Mouse (Mus musculus) erythroblast, embryonic 14.5 days (primary cell): Measurements from ENCODE around the gene Slc6a20b.

Source experiments
- GATA1 ChIP-seq: IDR thresholded peaks from 2 replicates; pipeline ENCODE4 v1.6.1; 2012; ENCODE audit warnings: low read length, inconsistent platforms, mixed read lengths
- TAL1 ChIP-seq: IDR thresholded peaks from 3 replicates; pipeline ENCODE4 v1.6.1; 2012; ENCODE audit warnings: low read length, inconsistent platforms, mixed read lengths

- TF ChIP-seq TAL1 (no peak), GATA1 (no peak)
These were observed 37.2 kb downstream of the Slc6a20b start for GRCm38 (mm10) chr9:123595194-123595593.
